Mouse (Mus musculus) liver, embryonic 13.5 days (tissue): Measurements from ENCODE around the gene Trpm2. TPM values are rescaled to one million over a fixed set of nuclear protein-coding genes. Genes with fewer than 3 reads are reported as not detected.

Experiments
- ATAC-seq: fragments of 200-750 bp; cut with Nextera tagmentation; 2 replicates; pipeline ENCODE4 v1.8.0; 2017; ENCODE audit warnings: low read depth, mild to moderate bottlenecking, moderate number of reproducible peaks, moderate library complexity
- DNase-seq: peaks from one replicate; pipeline ENCODE4 v3.0.0; 2022
- H3K27ac ChIP-seq: fragments of 300-500 bp; sonication (generic); 2 replicates; pipeline ENCODE4 v1.5.1; 2015; ENCODE audit warnings: moderate library complexity, mild to moderate bottlenecking, inconsistent platforms
- H3K27me3 ChIP-seq: fragments of 300-500 bp; sonication (generic); 2 replicates; pipeline ENCODE4 v1.6.1; 2015; ENCODE audit warnings: mild to moderate bottlenecking, inconsistent platforms
- H3K36me3 ChIP-seq: fragments of 300-500 bp; sonication (generic); 2 replicates; pipeline ENCODE4 v1.6.1; 2015; ENCODE audit warnings: mild to moderate bottlenecking, inconsistent platforms
- H3K4me1 ChIP-seq: fragments of 300-500 bp; sonication (generic); replicated peaks from 2 replicates; pipeline ENCODE4 v1.6.1; 2015; ENCODE audit warnings: inconsistent platforms
- H3K4me2 ChIP-seq: fragments of 300-500 bp; sonication (generic); 2 replicates; pipeline ENCODE4 v1.6.1; 2015; ENCODE audit warnings: inconsistent platforms, mild to moderate bottlenecking, moderate library complexity
- H3K4me3 ChIP-seq: fragments of 300-500 bp; sonication (generic); replicated peaks from 2 replicates; pipeline ENCODE4 v1.5.1; 2015; ENCODE audit warnings: mild to moderate bottlenecking, inconsistent platforms
- H3K9ac ChIP-seq: fragments of 300-500 bp; sonication (generic); 2 replicates; pipeline ENCODE4 v1.6.1; 2015; ENCODE audit warnings: mild to moderate bottlenecking, inconsistent platforms
- H3K9me3 ChIP-seq: fragments of 300-500 bp; sonication (generic); replicated peaks from 2 replicates; pipeline ENCODE4 v1.6.1; 2016; ENCODE audit warnings: inconsistent platforms
- WGBS: fragments of 180-500 bp; shearing (Covaris S2); methylation state at CpG from one replicate; pipeline ENCODE4 v1.1.7; 2015; ENCODE audit not compliant: insufficient replicate concordance; 5-methylcytosine and 5-hydroxymethylcytosine counted together
- polyA plus RNA-seq: library from polyadenylated mRNA; unstranded; fragments of >200 nt; fragmentation: Nextera tagmentation; extraction: Ambion mirVana; gene quantifications from 2 replicates; pipeline ENCODE4 v1.2.1, GENCODE M21; 2015

Gene Trpm2
- polyA plus RNA-seq, 1 experiment from 2014 or later = 0.73 TPM

DNA sequence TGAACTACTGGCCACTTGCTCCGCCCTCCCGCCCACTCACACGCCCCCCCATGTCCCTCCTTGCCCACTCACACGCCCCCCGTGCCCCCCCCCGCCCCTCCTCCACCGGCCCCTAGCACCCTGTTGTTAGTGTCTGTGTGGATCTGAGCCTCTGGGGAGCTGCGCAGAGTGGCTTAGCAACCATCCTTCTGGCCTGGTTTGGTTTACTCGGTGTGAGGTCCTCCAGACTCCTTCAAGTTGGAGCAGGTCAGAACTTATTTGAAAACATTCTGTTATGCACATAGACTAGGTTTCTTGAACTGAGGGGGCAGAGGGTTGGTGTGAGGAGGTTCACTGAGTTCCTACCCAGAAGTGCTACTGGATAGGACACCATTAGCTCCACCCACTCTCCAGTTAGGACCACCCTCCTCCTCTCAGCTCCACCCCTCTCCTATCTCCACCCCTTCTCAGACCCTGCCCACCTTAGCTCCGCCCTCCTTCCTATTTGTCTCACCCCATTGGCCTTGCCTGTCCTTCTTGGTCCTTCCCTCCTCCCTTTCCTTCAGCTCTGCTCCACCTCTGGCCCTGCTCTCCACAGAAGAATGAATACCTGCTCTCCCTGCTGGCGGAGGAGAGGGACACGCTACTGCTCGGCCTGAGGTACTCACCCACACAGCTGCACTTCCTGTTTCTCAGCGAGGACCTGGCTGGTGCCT lies 106.1 kb downstream of the Trpm2 start:
- Histone ChIP-seq H3K4me3 (0 out of 2 replicates have a peak overlapping the region, but pooled peaks have one; percentile 3), H3K4me1 (0 out of 2 replicates have a peak, but pooled peaks cover 6% of the 10 kb centered on the region), H3K36me3 (no peaks in the 10 kb centered on the region), H3K4me2 (peak overlapping the region; percentile 44), H3K27me3 (no peaks in the 10 kb centered on the region), H3K9ac (no peak overlapping the region), H3K27ac (no peak overlapping the region), H3K9me3 (no peaks in the 10 kb centered on the region)
- ATAC-seq (peak; percentile 77), DNase-seq (peak; percentile 37)
- WGBS = 18% methylated on average over 14 of the region's 14 CpGs

DNA sequence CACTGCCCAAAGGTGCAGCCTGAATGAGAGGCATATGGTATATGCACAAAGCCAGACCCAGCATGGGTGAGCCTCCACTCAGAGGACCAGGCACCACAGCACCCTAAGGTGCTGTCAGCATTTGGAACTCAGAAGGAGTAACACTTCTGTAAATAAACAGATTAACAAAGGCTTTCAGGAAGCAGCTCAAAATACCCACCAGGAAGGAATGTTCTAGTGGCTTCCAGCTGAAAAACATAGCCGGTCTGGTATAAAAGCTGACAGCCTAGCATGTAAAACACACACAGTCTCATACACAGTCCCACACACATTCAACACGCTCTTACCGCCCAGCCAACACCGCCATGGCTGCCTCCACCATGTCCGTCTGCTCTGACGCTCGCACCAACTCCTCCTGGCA lies 108.7 kb downstream of the Trpm2 start, which contains the start of gene Gm3285:
Gene Gm3285 (plus strand): TSS at position 301 of the 400 bp plus-strand sequence.
- Histone ChIP-seq H3K4me1 (0 out of 2 replicates have a peak, but pooled peaks cover 6% of the 10 kb centered on the region), H3K4me3 (no peak within 1 kb of the TSS), H3K27ac (no peak within 1 kb of the TSS), H3K36me3 (no peaks in the 10 kb centered on the region), H3K9ac (no peak within 1 kb of the TSS), H3K27me3 (no peaks in the 10 kb centered on the region), H3K9me3 (no peaks in the 10 kb centered on the region), H3K4me2 (no peak within 1 kb of the TSS)
- ATAC-seq (no peak), DNase-seq (no peak)
- WGBS = 42% methylated on average over 7 of the region's 7 CpGs

Other genes starting within 250 kb of the Trpm2 start
- gene Krtap12-1, start 250.0 kb downstream of the Trpm2 start, polyA plus RNA-seq = not detected in 2 replicates
- not detected in 2 replicates for gene Gm10100, start 244.1 kb downstream of the Trpm2 start, polyA plus RNA-seq
- gene Gm18596, start 227.9 kb downstream of the Trpm2 start, polyA plus RNA-seq = not detected in 2 replicates
- gene Gm9736, start 219.2 kb downstream of the Trpm2 start, polyA plus RNA-seq = not detected in 2 replicates
- gene Gm3233, start 210.9 kb downstream of the Trpm2 start, polyA plus RNA-seq = not detected in 2 replicates
- gene Gm3238, start 199.2 kb downstream of the Trpm2 start, polyA plus RNA-seq = not detected in 2 replicates
- not detected in 2 replicates for gene Gm7138, start 193.6 kb downstream of the Trpm2 start, polyA plus RNA-seq
- not detected in 2 replicates for gene Gm3250, start 188.0 kb downstream of the Trpm2 start, polyA plus RNA-seq
- not detected in 2 replicates for gene Gm7137, start 182.4 kb downstream of the Trpm2 start, polyA plus RNA-seq
- not detected in 2 replicates for gene Gm9639, start 175.5 kb downstream of the Trpm2 start, polyA plus RNA-seq
- not detected in 2 replicates for gene Gm19668, start 171.4 kb downstream of the Trpm2 start, polyA plus RNA-seq
- gene Gm9507, start 158.7 kb downstream of the Trpm2 start, polyA plus RNA-seq = not detected in 2 replicates
- gene Gm2696, start 155.9 kb downstream of the Trpm2 start, polyA plus RNA-seq = not detected in 2 replicates
- gene Krtap10-4, start 143.5 kb downstream of the Trpm2 start, polyA plus RNA-seq = not detected in 2 replicates
- not detected in 2 replicates for gene Krtap10-10, start 134.6 kb downstream of the Trpm2 start, polyA plus RNA-seq
- not detected in 2 replicates for gene Gm36176, start 123.8 kb downstream of the Trpm2 start, polyA plus RNA-seq
- gene Gm10318, start 117.7 kb downstream of the Trpm2 start, polyA plus RNA-seq = not detected in 2 replicates
- gene Gm3285, start 108.6 kb downstream of the Trpm2 start, polyA plus RNA-seq = not detected in 2 replicates
- gene Lrrc3, start 68.0 kb downstream of the Trpm2 start, polyA plus RNA-seq = 8.6 and 10.1 TPM in 2 replicates
- gene 1810043G02Rik, start 8.0 kb upstream of the Trpm2 start, polyA plus RNA-seq = 4.6 and 5.7 TPM in 2 replicates
- gene Pfkl, start 39.5 kb upstream of the Trpm2 start, polyA plus RNA-seq = 94.0 and 98.3 TPM in 2 replicates
- gene Dnmt3l, start 71.4 kb upstream of the Trpm2 start, polyA plus RNA-seq = not detected in 2 replicates
- not detected in 2 replicates for gene Aire, start 73.0 kb upstream of the Trpm2 start, polyA plus RNA-seq
- gene Icosl, start 98.7 kb upstream of the Trpm2 start, polyA plus RNA-seq = 2.0 TPM in 2 replicates
- 17.5 and 18.6 TPM in 2 replicates for gene D10Jhu81e, start 199.2 kb upstream of the Trpm2 start, polyA plus RNA-seq
- 16.6 and 18.9 TPM in 2 replicates for gene Pwp2, start 214.6 kb upstream of the Trpm2 start, polyA plus RNA-seq